Mouse (Mus musculus): ENCODE measurements at regions not wholly inside any gene's neighbourhood (a gene's known extent, or its start where the extent isn't known, plus 50 kb on each side); places are given as distances from the start of the nearest gene placed in this dataset.

DNA sequence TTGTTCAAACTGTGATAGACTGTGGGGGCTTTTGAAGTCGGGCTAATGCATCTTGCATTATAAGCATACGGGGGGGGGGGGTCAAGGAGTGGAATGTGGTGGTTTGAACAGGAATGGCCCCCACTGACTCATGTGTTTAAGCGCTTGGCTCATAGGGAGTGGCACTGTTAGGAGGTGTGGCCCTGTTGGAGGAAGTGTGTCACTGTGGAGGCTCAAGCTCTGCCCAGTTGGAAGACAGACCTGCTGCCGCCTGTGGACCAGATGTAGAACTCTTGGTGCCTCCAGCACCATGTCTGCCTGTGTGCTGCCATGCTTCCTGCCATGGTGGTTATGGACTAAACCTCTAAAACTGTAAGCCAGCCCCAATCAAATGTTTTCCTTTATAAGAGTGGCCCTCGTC is 89.0 kb upstream of the Slc22a12 start:
- TF ChIP-seq CTCF (IDR thresholded peaks at IDR 0.05; ENCODE audit: insufficient read depth, low read depth, low read length) (no peak), POLR2A (IDR thresholded peaks at IDR 0.05; ENCODE audit: insufficient read depth, low read depth, low read length) (no peak)

Data from olfactory bulb, adult 2 months (tissue).